Mouse (Mus musculus) hematopoietic stem cell, adult 5-6 weeks (primary cell): Measurements from ENCODE around the gene Camk2n1. TPM values are rescaled to one million over a fixed set of nuclear protein-coding genes. Genes with fewer than 3 reads are reported as not detected.
A peak's percentile ranks its signal among the peaks of the same experiment; 100 is the strongest.

ENCODE experiments used
- ATAC-seq, 2 experiments: fragments of 125-278 bp in 1 of 2; replicated peaks in 1 of 2; 2 replicates each; pipeline ENCODE4 v1.8.0; 2016 to 2017; ENCODE audit warnings: inconsistent platforms in 2 of 2, mild to moderate bottlenecking in 2 of 2, moderate number of reproducible peaks in 2 of 2, low read depth in 1 of 2, moderate TSS enrichment in 1 of 2; ENCODE audit not compliant: low FRiP score in 2 of 2, poor library complexity in 2 of 2, severe bottlenecking in 2 of 2, insufficient read depth in 1 of 2, low TSS enrichment in 1 of 2
- total RNA-seq: library from RNA; stranded (forward); fragments of 172-1452, 232-1000 nt; gene quantifications from 2 replicates; pipeline ENCODE4 v1.2.3, GENCODE M21; 2017

The Camk2n1 gene
- total RNA-seq, 1 experiment from 2014 or later, result 0.60 TPM

DNA sequence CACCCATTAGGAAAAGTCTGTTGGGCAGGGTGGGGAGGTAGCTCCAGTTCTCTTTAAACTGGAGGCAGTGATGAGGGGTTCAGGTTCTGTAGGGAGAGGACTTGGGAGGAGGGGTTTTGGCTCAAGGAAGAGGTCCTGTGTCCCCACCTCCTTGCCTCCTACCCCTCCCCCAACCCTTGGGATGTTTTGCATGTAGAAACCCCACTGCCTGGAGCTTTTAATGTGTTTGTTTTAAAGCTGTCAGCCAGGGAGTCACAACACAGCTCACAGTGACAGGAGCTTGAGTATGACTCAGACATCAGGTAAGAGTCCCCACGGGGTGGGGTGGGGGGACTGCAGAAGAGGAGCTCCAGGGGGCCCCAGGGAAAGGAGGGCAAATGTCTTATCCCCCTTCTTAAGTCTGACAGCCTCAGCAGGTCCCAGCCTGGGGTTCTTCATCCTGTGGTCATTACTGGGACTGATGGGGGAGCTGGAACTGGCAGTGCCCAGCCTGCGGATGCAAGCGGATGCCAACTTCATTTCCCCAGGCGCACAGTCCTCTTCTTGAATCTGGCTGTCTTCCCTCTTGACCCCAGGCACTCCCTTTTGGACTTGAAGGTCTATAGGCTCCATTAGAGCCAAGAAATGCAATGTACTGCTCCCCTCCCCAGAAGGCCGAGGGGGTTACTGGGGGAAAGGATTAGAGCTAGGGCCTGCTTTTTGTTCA is 4.8 kb downstream of the Camk2n1 start:
- ATAC-seq, result no peak

DNA sequence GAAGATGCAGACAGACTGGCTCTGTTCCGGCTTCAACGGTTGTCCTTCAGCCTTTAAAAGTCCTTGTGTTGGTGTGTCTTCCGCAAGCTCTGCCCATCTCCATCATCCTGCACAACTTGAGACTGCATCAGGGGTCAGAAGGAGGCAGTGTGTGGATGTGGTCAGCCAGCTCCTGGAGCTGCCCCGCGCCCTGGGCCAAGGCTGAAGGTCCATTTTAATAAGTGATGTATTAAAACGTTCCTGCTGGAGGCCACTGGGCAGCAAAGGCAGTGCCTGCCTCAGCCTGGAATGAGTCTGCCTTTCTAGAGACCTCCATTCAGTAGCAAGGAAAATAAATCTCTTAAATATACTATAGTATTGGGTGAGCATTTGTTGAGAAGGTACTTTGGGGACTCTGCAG is 5.7 kb downstream of the Camk2n1 start:
- no peak for ATAC-seq

DNA sequence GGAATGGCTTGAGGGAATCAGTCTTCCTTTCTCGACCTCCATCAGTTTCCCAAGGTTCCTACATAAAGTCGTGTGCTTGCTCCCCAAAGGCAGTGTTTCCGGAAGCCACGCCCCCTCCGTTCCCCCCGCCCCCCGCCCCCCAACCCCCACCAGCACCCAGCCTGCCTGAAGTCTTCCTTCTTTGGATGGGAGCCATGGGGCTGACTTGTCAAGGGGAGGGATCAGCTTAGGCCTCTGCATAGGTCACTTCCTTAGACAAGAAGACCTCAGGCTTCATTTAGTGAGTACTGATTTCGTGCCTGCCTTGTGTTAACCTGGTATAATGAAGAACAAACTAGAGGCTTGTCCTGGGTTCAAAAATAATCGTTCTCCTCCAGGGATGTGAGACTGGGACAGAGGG is 6.8 kb downstream of the Camk2n1 start:
- ATAC-seq, result no peak

DNA sequence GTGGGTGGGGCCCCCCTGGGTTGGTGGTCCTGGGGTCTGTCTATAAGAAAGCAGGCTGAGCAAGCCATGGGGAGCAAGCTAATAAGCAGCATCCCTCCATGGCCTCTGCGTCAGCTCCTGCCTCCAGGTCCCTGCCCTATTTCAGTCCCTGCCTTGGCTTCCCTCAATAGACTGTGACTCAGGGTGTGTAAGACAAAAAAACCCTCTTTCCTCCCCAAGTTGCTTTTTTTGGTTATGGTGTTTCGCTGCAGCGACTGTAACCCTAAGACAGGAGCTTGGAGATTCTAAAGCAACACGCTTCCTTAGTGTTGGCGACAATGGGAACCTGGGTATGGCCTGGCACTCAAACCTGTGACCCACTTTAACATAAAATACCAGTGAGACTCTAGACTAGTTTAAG is 7.4 kb downstream of the Camk2n1 start:
- ATAC-seq, result no peak

DNA sequence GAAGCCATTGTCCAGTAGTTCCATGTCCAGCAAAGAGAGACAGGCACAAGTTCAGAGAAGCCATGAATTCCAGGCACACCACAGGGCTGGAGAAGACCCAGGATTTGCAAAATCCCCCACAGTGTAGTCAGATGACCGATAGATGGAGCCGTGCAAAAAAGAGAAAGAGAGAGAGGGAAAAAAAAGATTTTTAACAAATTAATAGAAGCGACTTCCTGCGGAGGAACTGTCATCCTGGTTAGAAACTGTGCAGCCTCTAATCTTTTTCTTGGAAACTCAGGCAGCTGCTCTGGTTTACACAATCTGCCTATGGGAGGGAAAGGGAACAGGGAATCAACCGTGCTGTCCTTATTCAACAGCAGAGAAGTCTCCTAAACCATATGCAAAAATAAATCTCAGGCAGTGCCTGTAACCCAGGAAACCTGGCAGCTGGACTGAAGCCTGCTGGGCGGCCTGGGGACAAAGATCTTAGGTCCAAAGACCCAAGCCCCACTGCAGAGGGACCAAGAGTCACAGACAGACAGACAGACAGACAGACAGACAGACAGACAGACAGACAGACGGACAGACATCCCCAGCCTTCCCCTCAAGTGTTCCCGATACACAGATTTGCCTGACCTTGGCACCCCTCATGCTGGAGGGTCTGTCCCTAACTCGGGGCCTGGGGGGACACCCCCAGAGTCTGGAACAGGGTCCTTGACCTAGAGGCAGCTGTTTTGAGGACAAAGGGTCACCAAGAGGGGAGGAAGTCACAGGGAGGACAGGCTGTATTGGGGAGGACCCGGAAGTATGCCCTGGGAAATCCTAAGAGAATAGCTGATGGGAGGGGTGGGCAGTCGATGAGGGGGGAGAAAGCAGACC is 9.1 kb downstream of the Camk2n1 start:
- ATAC-seq, result no peak

DNA sequence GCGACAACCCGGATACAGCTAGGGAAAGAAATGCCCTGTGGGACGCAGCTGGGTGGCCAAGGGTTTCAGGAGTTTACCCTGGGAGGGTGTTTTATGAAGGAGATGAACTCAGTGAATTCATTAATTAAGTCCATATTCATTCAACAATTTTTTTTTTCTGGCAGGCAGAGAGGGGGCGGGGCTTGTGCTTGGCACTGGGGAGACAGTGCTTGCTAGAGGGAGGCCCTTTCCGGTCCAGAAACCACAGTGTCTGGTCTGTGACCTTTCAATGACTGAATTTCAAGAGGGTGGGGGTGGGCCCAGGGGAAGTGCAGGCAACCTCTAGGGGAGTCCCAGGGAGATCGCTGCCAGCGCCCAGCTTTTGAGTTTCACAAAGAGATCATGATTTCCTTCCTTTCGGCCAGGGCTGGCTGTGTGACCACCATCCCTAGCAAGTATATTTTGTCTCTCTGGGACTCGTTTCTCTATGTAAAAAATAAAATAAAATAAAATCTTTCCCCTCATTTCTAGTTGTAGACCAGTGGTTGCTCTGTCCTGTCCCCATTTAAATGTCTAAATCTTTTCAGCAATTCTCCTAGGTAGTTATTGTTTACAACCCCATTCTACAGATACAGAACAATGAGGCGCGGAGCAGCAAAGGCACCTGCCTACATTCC is 9.8 kb downstream of the Camk2n1 start:
- ATAC-seq, result peak; percentile 78 to 79

DNA sequence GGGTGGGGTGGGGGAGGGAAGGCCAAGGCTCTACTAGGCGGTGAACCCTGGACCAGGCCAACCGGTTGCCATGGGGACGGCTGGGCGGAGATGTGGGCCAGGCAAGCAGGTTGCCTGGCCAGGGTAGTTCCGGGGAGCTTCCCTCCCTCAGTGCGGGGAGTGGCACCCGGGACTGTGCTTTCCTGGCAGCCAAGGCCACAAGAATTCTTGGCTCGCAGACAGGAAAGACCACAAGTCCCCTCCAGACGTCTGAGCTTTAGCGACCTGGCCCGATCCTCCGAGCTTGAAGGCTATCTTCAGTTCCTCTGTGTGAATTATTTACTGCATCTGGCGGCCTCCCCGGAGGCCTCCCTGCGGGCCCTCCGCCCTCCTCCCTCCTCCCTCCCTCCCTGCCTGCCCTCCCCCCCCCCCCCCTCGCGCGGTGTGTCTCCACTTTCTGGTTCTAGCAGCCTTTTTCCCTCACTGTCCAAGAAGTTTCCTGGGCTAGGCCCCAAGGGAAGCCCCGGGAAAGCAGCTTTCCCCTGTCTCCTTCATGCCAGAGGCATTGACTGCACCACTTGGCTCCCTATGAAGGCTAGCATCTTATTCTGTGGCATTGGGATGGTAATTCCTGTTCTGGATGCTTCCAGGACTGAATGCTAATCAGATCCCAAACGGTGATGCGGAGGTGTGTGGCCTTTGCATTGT is 10.7 kb downstream of the Camk2n1 start:
- peak; percentile 39 to 62; a peak in 3 of 4 replicates for ATAC-seq

DNA sequence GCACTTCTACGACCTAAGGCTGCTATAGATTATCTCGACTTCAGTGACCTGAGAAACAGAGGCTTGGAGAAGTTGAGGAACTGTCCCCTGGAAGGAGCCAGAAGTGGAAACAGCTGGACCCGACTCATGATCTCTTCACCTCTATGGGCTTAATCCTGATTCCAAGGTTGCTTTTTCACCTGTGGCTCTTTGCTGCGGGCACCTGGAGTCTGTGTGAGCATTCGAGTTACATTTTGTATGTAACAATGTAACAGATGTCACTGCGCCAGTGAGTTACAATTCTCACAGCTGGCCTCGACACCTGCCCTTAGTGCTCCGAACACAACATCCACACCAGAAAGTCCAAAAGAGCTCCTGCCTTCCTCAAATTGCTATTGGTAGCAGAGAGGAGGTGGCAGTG is 11.3 kb downstream of the Camk2n1 start:
- ATAC-seq, result no peak

DNA sequence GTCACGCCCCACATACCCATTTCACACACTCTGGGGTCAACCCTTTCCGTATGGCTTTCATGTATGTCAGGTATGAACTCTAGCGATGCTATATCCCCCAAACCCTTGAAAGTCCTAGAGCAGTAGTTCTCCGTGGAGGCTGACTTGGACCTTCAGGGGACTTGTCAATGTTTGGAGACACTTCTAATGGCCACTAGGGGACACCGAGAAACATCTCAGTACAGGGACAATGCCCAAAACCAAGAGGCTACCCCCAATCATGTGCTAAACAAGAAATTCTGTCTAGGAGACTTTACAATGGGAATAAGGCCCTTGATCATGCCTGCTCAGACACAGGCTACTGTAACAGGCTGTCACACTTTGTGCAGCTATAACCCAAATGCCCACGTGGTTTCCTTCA is 12.6 kb downstream of the Camk2n1 start:
- ATAC-seq, result no peak

DNA sequence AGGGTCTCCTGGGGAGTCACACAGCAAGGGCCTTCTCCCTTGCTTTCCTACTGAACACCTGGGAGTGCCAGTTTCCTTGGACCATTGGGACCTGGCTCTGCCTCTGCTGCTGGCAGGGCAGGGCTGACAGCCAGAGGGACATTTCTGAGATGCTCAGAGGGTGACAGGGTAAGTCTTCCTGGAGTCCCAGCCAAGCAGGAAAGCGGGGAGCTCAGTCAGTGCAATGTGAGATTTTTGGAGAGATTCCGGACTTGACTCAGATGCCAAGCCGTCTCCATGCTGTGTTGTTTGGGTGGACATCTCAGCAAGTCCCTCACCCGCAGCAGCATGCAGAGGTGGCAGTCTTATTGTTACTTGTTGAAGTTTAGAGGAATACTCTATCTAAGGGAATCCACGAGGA is 13.3 kb downstream of the Camk2n1 start:
- ATAC-seq, result no peak

DNA sequence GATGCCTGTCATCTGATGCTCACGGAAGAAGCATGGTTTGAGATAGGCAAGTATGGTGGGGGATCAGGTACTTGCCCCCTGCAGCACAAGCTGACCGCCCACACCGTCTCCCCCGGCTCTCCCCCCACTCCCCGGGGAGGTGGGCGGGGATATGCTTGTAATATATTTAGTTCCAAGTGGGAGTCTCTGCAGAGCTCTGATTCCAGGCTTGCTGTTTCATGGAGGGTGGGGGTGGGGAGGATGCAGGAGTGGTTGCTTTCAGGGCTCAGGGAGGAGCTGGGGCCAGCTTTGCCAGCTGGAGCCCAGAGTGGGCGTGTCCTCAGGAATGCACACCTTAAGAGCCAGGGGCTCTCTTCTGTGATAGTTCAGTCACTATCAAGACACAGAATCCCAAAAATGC is 15.0 kb downstream of the Camk2n1 start:
- no peak for ATAC-seq

DNA sequence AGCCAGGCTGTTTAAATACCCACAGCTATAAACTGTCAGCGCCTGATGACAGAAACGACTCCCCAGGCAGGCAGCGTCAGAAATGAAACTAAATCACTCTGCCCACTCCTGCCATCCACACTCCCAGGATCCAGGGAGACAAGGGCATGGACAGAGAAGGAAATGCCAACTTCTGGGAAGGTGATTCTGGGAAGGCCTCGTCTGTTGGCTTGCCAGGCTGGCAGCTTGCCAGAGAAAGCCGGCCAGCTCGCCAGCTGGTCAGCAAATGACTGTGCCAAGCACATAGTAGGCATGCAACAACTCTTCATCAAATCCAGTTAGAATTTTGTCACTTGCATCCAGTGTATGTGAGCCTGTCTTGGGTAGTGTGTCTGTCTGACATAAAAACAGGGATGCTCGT is 17.1 kb downstream of the Camk2n1 start:
- no peak for ATAC-seq

DNA sequence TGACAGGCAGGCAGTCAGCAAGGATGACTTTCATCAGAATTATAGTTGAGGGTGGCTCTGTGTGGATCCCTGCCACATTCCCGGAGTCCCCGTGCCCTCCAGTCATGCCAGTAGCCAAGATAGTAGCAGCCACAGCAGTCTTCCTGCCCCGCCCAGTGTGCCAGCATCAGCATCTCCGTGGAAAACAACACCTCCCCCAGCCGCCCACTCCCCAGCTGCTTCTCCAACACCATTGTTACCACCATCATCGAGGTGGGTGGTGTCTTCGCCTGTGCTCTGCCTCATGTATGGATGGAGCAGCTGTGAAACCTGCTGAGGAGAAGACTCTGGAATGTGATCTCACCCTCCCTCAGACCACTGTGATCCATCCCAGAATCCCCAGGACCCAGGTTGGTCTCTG is 25.5 kb downstream of the Camk2n1 start:
- no peak for ATAC-seq

DNA sequence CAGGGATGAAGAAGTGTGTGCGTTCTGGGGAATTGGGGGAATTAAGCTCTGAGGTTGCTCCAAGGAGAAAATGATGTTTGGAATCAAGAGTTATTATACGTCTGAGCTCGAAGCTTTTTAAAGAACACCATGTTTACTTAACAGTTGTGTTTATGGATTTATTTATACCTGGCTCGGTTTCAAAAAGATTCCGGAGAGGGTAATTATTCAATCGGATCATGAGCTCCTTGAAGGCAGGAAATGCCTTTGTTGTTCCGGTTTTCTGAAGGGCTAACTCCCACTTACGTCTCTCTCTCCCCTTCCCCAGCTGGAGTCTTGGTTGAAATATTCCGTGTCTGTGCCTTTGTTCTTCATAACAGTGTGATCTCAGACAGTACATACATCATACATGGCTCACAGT is 26.8 kb downstream of the Camk2n1 start:
- no peak for ATAC-seq

DNA sequence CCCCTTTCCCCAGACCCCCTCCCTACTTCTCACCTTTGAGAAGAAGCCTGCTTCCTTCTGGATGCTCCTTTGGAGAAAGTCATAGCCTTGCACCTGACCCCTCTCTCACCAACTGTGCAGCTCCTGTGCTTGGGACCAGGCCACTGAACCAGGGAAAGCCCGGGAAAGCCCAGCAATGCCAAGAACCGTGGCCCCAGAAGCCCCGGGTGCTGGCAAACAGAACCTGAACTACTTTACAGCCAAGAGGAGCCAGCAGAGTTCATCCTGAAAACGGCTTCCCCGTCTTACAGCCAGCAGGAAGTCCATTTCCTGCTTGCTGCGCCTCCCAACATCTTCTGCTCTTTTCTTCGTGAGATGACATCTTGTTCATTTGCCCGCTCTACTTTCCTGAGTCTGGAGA is 28.6 kb downstream of the Camk2n1 start:
- ATAC-seq, result no peak

DNA sequence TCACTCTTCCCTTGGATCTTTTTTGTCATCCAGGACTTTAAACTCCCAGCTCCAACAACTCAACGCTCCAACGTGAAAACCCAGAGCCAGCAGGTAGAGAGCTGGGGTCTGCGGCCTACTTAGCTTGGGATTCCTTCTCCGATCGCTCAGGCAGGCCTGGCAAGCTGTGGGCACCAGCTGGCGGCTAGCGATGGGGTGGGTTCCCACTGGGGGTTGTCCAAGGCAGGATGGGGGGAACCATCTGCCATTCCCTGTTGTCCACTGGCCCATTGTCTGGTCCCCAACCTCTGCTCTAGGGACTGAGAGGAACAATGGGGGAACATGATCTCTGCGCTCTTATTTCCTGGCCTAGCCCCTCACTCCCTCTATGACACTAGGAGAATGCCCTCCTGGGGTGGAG is 34.1 kb downstream of the Camk2n1 start:
- ATAC-seq, result no peak

DNA sequence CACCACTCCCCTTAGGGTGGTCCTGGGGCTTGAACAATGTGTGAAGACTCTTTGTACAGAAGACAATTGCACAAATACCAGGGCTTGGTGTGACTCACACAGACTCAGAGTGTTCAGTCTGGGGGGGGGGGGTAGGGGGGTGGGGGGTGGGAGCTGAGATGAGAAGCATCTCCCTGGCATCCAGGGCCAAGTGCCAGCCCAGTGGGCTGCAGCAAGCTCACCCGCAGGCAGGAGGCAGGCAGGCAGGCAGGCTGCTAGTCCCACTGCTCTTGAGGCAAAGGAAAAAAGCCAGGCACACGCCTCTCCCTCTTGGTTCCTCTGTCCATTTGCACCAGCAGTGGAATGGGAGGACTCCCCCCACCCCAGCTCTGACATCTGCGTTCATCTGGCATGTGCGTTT is 37.0 kb downstream of the Camk2n1 start:
- no peak for ATAC-seq
